Comparison of ENCODE assay signal across 11 mouse cellular contexts in the genomic region with DNA sequence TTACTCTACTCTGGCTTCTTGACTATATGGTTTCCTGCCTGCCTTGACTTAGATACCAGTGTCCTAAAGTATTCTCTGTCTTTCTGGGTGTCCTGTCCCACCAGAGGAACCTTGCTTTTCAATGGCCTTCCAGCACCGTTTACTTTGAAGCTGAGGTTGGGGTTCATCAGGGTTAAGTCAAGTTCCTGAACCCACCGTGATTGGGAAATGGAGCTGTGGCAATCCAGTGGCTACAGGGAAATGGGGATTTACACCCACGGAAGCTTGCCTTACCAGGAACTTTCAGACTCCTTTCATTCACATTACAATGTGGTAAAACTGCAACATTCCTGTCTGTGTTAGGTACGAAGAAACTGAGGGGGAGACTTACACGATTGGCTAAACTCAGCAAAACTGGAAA. TPM values are rescaled to one million over a fixed set of nuclear protein-coding genes. Genes with fewer than 3 reads are reported as not detected.
A peak's percentile ranks its signal among the peaks of the same experiment; 100 is the strongest.
DNase-seq lines count a peak whose midpoint lies in the region; ATAC-seq and TF ChIP-seq lines count a peak whose summit lies in the region.
"Had no signal": no experiment of that assay in that cellular context is flagged by ENCODE, and none has a peak within 500 bp of the region (broad histone marks: within the 10 kb centered on the region; RNA-seq: fewer than 3 reads in every experiment).

No protein-coding gene starts in this region.

- no peaks in the 10 kb centered on the region for H3K36me3 ChIP-seq in heart, embryonic 10.5 days
- H3K36me3 ChIP-seq in liver, adult 2 months (ENCODE audit: control insufficient read depth, insufficient read depth, low read length) = no peaks in the 10 kb centered on the region
- H3K36me3 ChIP-seq in intestine, postnatal 0 days (ENCODE audit: control insufficient read depth, insufficient read depth) = no peaks in the 10 kb centered on the region
- no peaks in the 10 kb centered on the region for H3K36me3 ChIP-seq in stomach, embryonic 16.5 days (ENCODE audit: control insufficient read depth, insufficient read depth, low read length)
- H3K36me3 ChIP-seq: embryonic facial prominence, embryonic 13.5 days had no signal

- intact Hi-C loops in heart, postnatal 14 days (cut with DNase I) = loop anchor here (5.0 kb wide), 1 partner anchor 139 kb away; a partner anchor contains a TSS

- H3K9me3 ChIP-seq in heart, embryonic 10.5 days = no peaks in the 10 kb centered on the region
- H3K9me3 ChIP-seq in intestine, postnatal 0 days (ENCODE audit: control insufficient read depth) = no peaks in the 10 kb centered on the region
- no peaks in the 10 kb centered on the region for H3K9me3 ChIP-seq in stomach, embryonic 16.5 days (replicated peaks; ENCODE audit: control insufficient read depth, low read length)
- H3K9me3 ChIP-seq: embryonic facial prominence, embryonic 13.5 days; G1E had no signal

- H3K4me1 ChIP-seq in heart, embryonic 10.5 days = peaks cover 49% of the 10 kb centered on the region
- H3K4me1 ChIP-seq in liver, adult 2 months (ENCODE audit: control insufficient read depth, insufficient read depth, low read length) = peaks cover 19% of the 10 kb centered on the region
- 0 out of 2 replicates have a peak, but pooled peaks cover 6% of the 10 kb centered on the region for H3K4me1 ChIP-seq in intestine, postnatal 0 days (replicated peaks; ENCODE audit: control insufficient read depth, insufficient read depth, low read length)
- H3K4me1 ChIP-seq in stomach, embryonic 16.5 days (ENCODE audit: control insufficient read depth, insufficient read depth, low read length) = peaks cover 27% of the 10 kb centered on the region; the same call in 1 of the 2 replicates

- H3K4me2 ChIP-seq in intestine, postnatal 0 days (replicated peaks; ENCODE audit: low read depth) = no peak overlapping the region
- no peak overlapping the region for H3K4me2 ChIP-seq in stomach, embryonic 16.5 days (ENCODE audit: low read depth, low read length)
- H3K4me2 ChIP-seq: embryonic facial prominence, embryonic 13.5 days had no signal

- H3K9ac ChIP-seq in liver, adult 2 months (ENCODE audit: low read depth, low read length) = no peak overlapping the region
- no peak overlapping the region for H3K9ac ChIP-seq in intestine, postnatal 0 days (ENCODE audit: low read depth, low read length)
- H3K9ac ChIP-seq in stomach, embryonic 16.5 days (ENCODE audit: low read length) = no peak overlapping the region
- H3K9ac ChIP-seq: embryonic facial prominence, embryonic 13.5 days had no signal

- no peak overlapping the region for H3K4me3 ChIP-seq in heart, embryonic 10.5 days
- no peak overlapping the region for H3K4me3 ChIP-seq in liver, adult 2 months (ENCODE audit: insufficient read depth, low read depth, low read length)
- no peak overlapping the region for H3K4me3 ChIP-seq in intestine, postnatal 0 days (ENCODE audit: low read depth, low read length)
- H3K4me3 ChIP-seq in stomach, embryonic 16.5 days (replicated peaks; ENCODE audit: low read length) = no peak overlapping the region
- H3K4me3 ChIP-seq: embryonic facial prominence, embryonic 13.5 days had no signal

- no peak for TF ChIP-seq POLR2A in liver, adult 2 months (IDR thresholded peaks at IDR 0.05; ENCODE audit: extremely low read depth, insufficient read depth, low read length)

- H3K27ac ChIP-seq in heart, embryonic 10.5 days = peak overlapping the region; percentile 81
- peak overlapping the region; percentile 2 for H3K27ac ChIP-seq in liver, adult 2 months (replicated peaks; ENCODE audit: insufficient read depth, low read depth, low read length)
- peak overlapping the region; percentile 82 for H3K27ac ChIP-seq in intestine, postnatal 0 days (ENCODE audit: low read depth, low read length)
- H3K27ac ChIP-seq in stomach, embryonic 16.5 days (ENCODE audit: low read length) = peak overlapping the region; percentile 72
- H3K27ac ChIP-seq: embryonic facial prominence, embryonic 13.5 days had no signal

- no peaks in the 10 kb centered on the region for H3K27me3 ChIP-seq in heart, embryonic 10.5 days (ENCODE audit: insufficient read depth, poor library complexity, severe bottlenecking)
- H3K27me3 ChIP-seq in liver, adult 2 months (ENCODE audit: control insufficient read depth, insufficient read depth, low read length) = no peaks in the 10 kb centered on the region
- no peaks in the 10 kb centered on the region for H3K27me3 ChIP-seq in intestine, postnatal 0 days (replicated peaks; ENCODE audit: control insufficient read depth, insufficient read depth, low read length)
- no peaks in the 10 kb centered on the region for H3K27me3 ChIP-seq in stomach, embryonic 16.5 days (ENCODE audit: control insufficient read depth, insufficient read depth, low read length)
- H3K27me3 ChIP-seq: embryonic facial prominence, embryonic 13.5 days had no signal

- 76% methylated on average over 5 of the region's 5 CpGs for WGBS in heart, embryonic 10.5 days
- WGBS in liver, adult 2 months = 6% methylated on average over 5 of the region's 5 CpGs
- WGBS in intestine, postnatal 0 days = 34% methylated on average over 5 of the region's 5 CpGs
- 63% methylated on average over 5 of the region's 5 CpGs for WGBS in stomach, embryonic 16.5 days

- H3K79me2 ChIP-seq in liver, adult 2 months (ENCODE audit: control insufficient read depth, insufficient read depth, low read length) = peaks cover 8% of the 10 kb centered on the region; the same call in 1 of the 2 replicates

- TF ChIP-seq CTCF in liver, adult 2 months (IDR thresholded peaks at IDR 0.05; ENCODE audit: low read depth, low read length) = no peak
- TF ChIP-seq CTCF in intestine, postnatal 0 days (IDR thresholded peaks at IDR 0.05; ENCODE audit: low read depth) = no peak

- peak; percentile 25; the same call in 1 of the 2 replicates for ATAC-seq in intestine, postnatal 0 days
- no peak for ATAC-seq in stomach, embryonic 16.5 days (ENCODE audit: insufficient read depth, low FRiP score)

- no peak for DNase-seq in heart, embryonic 10.5 days (ENCODE audit: low spot score)
- no peak for DNase-seq in heart, postnatal 14 days
- peak; percentile 69 for DNase-seq in liver, adult 2 months (ENCODE audit: extremely low read depth, low read depth, low spot score)
- DNase-seq in liver = no peak
- no peak for DNase-seq in thymus, postnatal 10 days (ENCODE audit: low spot score in 2 of 2)
- DNase-seq in retina, postnatal 1 day = no peak
- DNase-seq: cerebellum, adult 9-11 months had no signal

RNA-seq across cellular contexts. Expression of a gene that starts 54.8 kb away (rescaled TPM):
- 7.8 and 8.5 TPM in 2 replicates for polyA plus RNA-seq in heart, embryonic 10.5 days (2016; fragmentation: Nextera tagmentation; extraction: Ambion mirVana)
- 1 to 10 TPM; 6.0 to 6.5 TPM for total RNA-seq in heart, postnatal 14 days (2021)
- total RNA-seq in liver, adult 2 months (2014; rRNA removed) = 9.6 and 11.0 TPM in 2 replicates
- polyA plus RNA-seq in liver, adult 2 months (2012; rRNA removed) = 4.3 and 6.2 TPM in 2 replicates
- 14.7 and 16.9 TPM in 2 replicates for polyA plus RNA-seq in intestine, postnatal 0 days (2015; fragmentation: Nextera tagmentation; extraction: Ambion mirVana)
- polyA plus RNA-seq in stomach, embryonic 16.5 days (2015; fragmentation: Nextera tagmentation; extraction: Ambion mirVana) = 7.6 and 10.2 TPM in 2 replicates

Comparison
In these comparisons a context has a peak if more than half of its experiments do, and no peak if none do; other contexts are left out.
1. H3K27ac ChIP-seq: peak in every context shown above with its lines; median percentile 82 in intestine, postnatal 0 days; 81 in heart, embryonic 10.5 days; 72 in stomach, embryonic 16.5 days; 2 in liver, adult 2 months.